Mouse (Mus musculus) heart, embryonic 11.5 days (tissue): ENCODE measurements around the gene D630003M21Rik. TPM values are rescaled to one million over a fixed set of nuclear protein-coding genes. Genes with fewer than 3 reads are reported as not detected.

Experiments
- ATAC-seq: fragments of 200-750 bp; cut with Nextera tagmentation; replicated peaks from 2 replicates; pipeline ENCODE4 v1.8.0; 2017; ENCODE audit warnings: moderate library complexity; ENCODE audit not compliant: insufficient number of reproducible peaks, low FRiP score, low TSS enrichment
- H3K27ac ChIP-seq: fragments of 300-500 bp; sonication (generic); 2 replicates; pipeline ENCODE4 v1.5.1; 2014; ENCODE audit warnings: mild to moderate bottlenecking, low read depth, low read length
- H3K27me3 ChIP-seq: fragments of 300-500 bp; sonication (generic); 2 replicates; pipeline ENCODE4 v1.6.1; 2014; ENCODE audit warnings: mild to moderate bottlenecking, low read length, mixed read lengths; ENCODE audit not compliant: control insufficient read depth, insufficient read depth
- H3K36me3 ChIP-seq: fragments of 300-500 bp; sonication (generic); 2 replicates; pipeline ENCODE4 v1.6.1; 2014; ENCODE audit warnings: mild to moderate bottlenecking, low read length, moderate library complexity, mixed read lengths; ENCODE audit not compliant: control insufficient read depth, insufficient read depth
- H3K4me1 ChIP-seq: fragments of 300-500 bp; sonication (generic); 2 replicates; pipeline ENCODE4 v1.6.1; 2014; ENCODE audit warnings: low read length; ENCODE audit not compliant: control insufficient read depth, insufficient read depth
- H3K4me2 ChIP-seq: fragments of 300-500 bp; sonication (generic); 2 replicates; pipeline ENCODE4 v1.6.1; 2014; ENCODE audit warnings: mild to moderate bottlenecking, moderate library complexity
- H3K4me3 ChIP-seq: fragments of 300-500 bp; sonication (generic); 2 replicates; pipeline ENCODE4 v1.5.1; 2014; ENCODE audit warnings: low read depth, low read length
- H3K9ac ChIP-seq: fragments of 300-500 bp; sonication (generic); 2 replicates; pipeline ENCODE4 v1.6.1; 2014; ENCODE audit warnings: mild to moderate bottlenecking, low read depth, low read length, moderate library complexity
- H3K9me3 ChIP-seq: fragments of 300-500 bp; sonication (generic); replicated peaks from 2 replicates; pipeline ENCODE4 v1.6.1; 2016; ENCODE audit warnings: low read length; ENCODE audit not compliant: control insufficient read depth
- WGBS: fragments of 180-500 bp; shearing (Covaris S2); extraction: QIAGEN DNeasy Blood & Tissue Kit; methylation state at CpG from one replicate; pipeline ENCODE4 v1.1.7; 2014; ENCODE audit not compliant: insufficient replicate concordance; 5-methylcytosine and 5-hydroxymethylcytosine counted together
- polyA plus RNA-seq: library from polyadenylated mRNA; unstranded; fragments of >200 nt; fragmentation: Nextera tagmentation; extraction: Ambion mirVana; gene quantifications from 2 replicates; pipeline ENCODE4 v1.2.1, GENCODE M21; 2014

The D630003M21Rik gene
- polyA plus RNA-seq, 1 experiment from 2014 or later: 0.57 TPM

- Histone ChIP-seq H3K4me2 (peak overlapping the region; percentile 87), H3K4me1 (peaks cover 63% of the 10 kb centered on the region), H3K9me3 (no peaks in the 10 kb centered on the region), H3K4me3 (peak overlapping the region; percentile 73), H3K27me3 (no peaks in the 10 kb centered on the region; the same call in 1 of the 2 replicates), H3K27ac (peak overlapping the region; percentile 92), H3K36me3 (0 out of 2 replicates have a peak, but pooled peaks cover 3% of the 10 kb centered on the region), H3K9ac (peak overlapping the region; percentile 82)
- ATAC-seq: no peak
- 53% methylated on average over 8 of the region's 8 CpGs for WGBS
These were observed 84.8 kb downstream of the D630003M21Rik start for GRCm38 (mm10) chr2:158144263-158144662.

- peak overlapping the region; percentile 82 for H3K9ac ChIP-seq
These were observed 85.2 kb downstream of the D630003M21Rik start for GRCm38 (mm10) chr2:158143816-158144215.

GRCm38 (mm10) chr2:158142981-158143380 is 86.0 kb downstream of the D630003M21Rik start:
- no peaks in the 10 kb centered on the region for H3K9me3 ChIP-seq
- H3K36me3 ChIP-seq: peaks cover 12% of the 10 kb centered on the region
- no peaks in the 10 kb centered on the region; the same call in 1 of the 2 replicates for H3K27me3 ChIP-seq
- peak overlapping the region; percentile 87 for H3K4me2 ChIP-seq
- H3K4me1 ChIP-seq: peaks cover 72% of the 10 kb centered on the region
- 78% methylated on average over 18 of the region's 18 CpGs for WGBS
- no peak for ATAC-seq
- 0 out of 2 replicates have a peak overlapping the region, but pooled peaks have one; percentile 73 for H3K4me3 ChIP-seq
- peak overlapping the region; percentile 52 for H3K9ac ChIP-seq
- peak overlapping the region; percentile 92 for H3K27ac ChIP-seq

More at GRCm38 (mm10) chr2:158143816-158144215, 85.2 kb downstream of the D630003M21Rik start:
- no peaks in the 10 kb centered on the region; the same call in 1 of the 2 replicates for H3K27me3 ChIP-seq
- WGBS: 51% methylated on average over 3 of the region's 3 CpGs
- H3K27ac ChIP-seq: peak overlapping the region; percentile 92
- H3K4me2 ChIP-seq: peak overlapping the region; percentile 87
- H3K4me3 ChIP-seq: peak overlapping the region; percentile 73
- peaks cover 68% of the 10 kb centered on the region for H3K4me1 ChIP-seq
- no peaks in the 10 kb centered on the region for H3K9me3 ChIP-seq
- no peak for ATAC-seq
- peaks cover 7% of the 10 kb centered on the region; the same call in 1 of the 2 replicates for H3K36me3 ChIP-seq

- peaks cover 12% of the 10 kb centered on the region for H3K36me3 ChIP-seq
- ATAC-seq: peak; percentile 72
These were observed 87.2 kb downstream of the D630003M21Rik start for GRCm38 (mm10) chr2:158141690-158142440.

GRCm38 (mm10) chr2:158141271-158141670 is 87.8 kb downstream of the D630003M21Rik start:
- ATAC-seq: no peak; the same call in 1 of the 2 replicates
- Histone ChIP-seq H3K4me1 (peaks cover 72% of the 10 kb centered on the region), H3K36me3 (peaks cover 12% of the 10 kb centered on the region), H3K4me3 (peak overlapping the region; percentile 4; the same call in 1 of the 2 replicates), H3K27me3 (no peaks in the 10 kb centered on the region), H3K4me2 (peak overlapping the region; percentile 87), H3K9me3 (no peaks in the 10 kb centered on the region), H3K9ac (peak overlapping the region; percentile 65), H3K27ac (peak overlapping the region; percentile 92)
- 50% methylated on average over 7 of the region's 7 CpGs for WGBS

More at GRCm38 (mm10) chr2:158141690-158142440, 87.2 kb downstream of the D630003M21Rik start:
- H3K27me3 ChIP-seq: no peaks in the 10 kb centered on the region
- H3K4me1 ChIP-seq: peaks cover 72% of the 10 kb centered on the region
- H3K9me3 ChIP-seq: no peaks in the 10 kb centered on the region
- peak overlapping the region; percentile 92 for H3K27ac ChIP-seq
- H3K9ac ChIP-seq: 0 out of 2 replicates have a peak overlapping the region, but pooled peaks have one; percentile 17
- H3K4me2 ChIP-seq: peak overlapping the region; percentile 87
- WGBS: 33% methylated on average over 7 of the region's 7 CpGs
- H3K4me3 ChIP-seq: no peak overlapping the region

- Histone ChIP-seq H3K9me3 (no peaks in the 10 kb centered on the region), H3K27ac (peak overlapping the region; percentile 92), H3K4me1 (peaks cover 69% of the 10 kb centered on the region), H3K27me3 (no peaks in the 10 kb centered on the region), H3K4me2 (peak overlapping the region; percentile 87), H3K9ac (peak overlapping the region; percentile 65), H3K4me3 (0 out of 2 replicates have a peak overlapping the region, but pooled peaks have one; percentile 4), H3K36me3 (peaks cover 12% of the 10 kb centered on the region)
- no peak for ATAC-seq
- 65% methylated on average over 5 of the region's 5 CpGs for WGBS
These were observed 88.4 kb downstream of the D630003M21Rik start for GRCm38 (mm10) chr2:158140664-158141063.

- H3K4me2 ChIP-seq: peak overlapping the region; percentile 37
These were observed 89.4 kb downstream of the D630003M21Rik start for GRCm38 (mm10) chr2:158139628-158140027.

GRCm38 (mm10) chr2:158138778-158139177 is 90.2 kb downstream of the D630003M21Rik start:
- Histone ChIP-seq H3K4me2 (peak overlapping the region; percentile 37; the same call in 1 of the 2 replicates), H3K27ac (peak overlapping the region; percentile 92), H3K9me3 (no peaks in the 10 kb centered on the region), H3K9ac (peak overlapping the region; percentile 62), H3K4me1 (peaks cover 52% of the 10 kb centered on the region), H3K4me3 (no peak overlapping the region), H3K27me3 (no peaks in the 10 kb centered on the region), H3K36me3 (peaks cover 16% of the 10 kb centered on the region)
- WGBS: 84% methylated on average over 9 of the region's 9 CpGs
- no peak for ATAC-seq

More at GRCm38 (mm10) chr2:158139628-158140027, 89.4 kb downstream of the D630003M21Rik start:
- no peak overlapping the region for H3K4me3 ChIP-seq
- peaks cover 59% of the 10 kb centered on the region for H3K4me1 ChIP-seq
- H3K9ac ChIP-seq: peak overlapping the region; percentile 62
- no peaks in the 10 kb centered on the region for H3K27me3 ChIP-seq
- H3K9me3 ChIP-seq: no peaks in the 10 kb centered on the region
- peak; percentile 29; the same call in 1 of the 2 replicates for ATAC-seq
- H3K36me3 ChIP-seq: peaks cover 12% of the 10 kb centered on the region
- WGBS: 21% methylated on average over 7 of the region's 7 CpGs
- peak overlapping the region; percentile 92 for H3K27ac ChIP-seq
